Mouse (Mus musculus): ENCODE measurements around the gene Lamc1. TPM values are rescaled to one million over a fixed set of nuclear protein-coding genes. Genes with fewer than 3 reads are reported as not detected.

Gene Lamc1
- 112 and 151 TPM in 2 replicates for polyA plus RNA-seq (2014; fragmentation: Nextera tagmentation; extraction: Ambion mirVana)

GRCm38 (mm10) chr1:153332444-153333295 is at the start of gene Lamc1:
Gene Lamc1, minus strand, starts transcription at chr1:153332786.
- Histone ChIP-seq H3K9ac (ENCODE audit: low read depth, low read length) (peak within 1 kb of the TSS; percentile 97), H3K27ac (ENCODE audit: low read depth, low read length) (peak within 1 kb of the TSS; percentile 96), H3K27me3 (ENCODE audit: control insufficient read depth, insufficient read depth, low read length) (no peaks in the 10 kb centered on the region), H3K4me1 (ENCODE audit: control insufficient read depth, insufficient read depth, low read length) (peaks cover 21% of the 10 kb centered on the region), H3K4me2 (replicated peaks; ENCODE audit: low read depth, low read length) (peak within 1 kb of the TSS; percentile 80), H3K9me3 (ENCODE audit: control insufficient read depth, low read length) (no peaks in the 10 kb centered on the region), H3K4me3 (ENCODE audit: low read length) (peak within 1 kb of the TSS; percentile 97), H3K36me3 (ENCODE audit: control insufficient read depth, insufficient read depth, low read length) (0 out of 2 replicates have a peak, but pooled peaks cover 1% of the 10 kb centered on the region)
- under 1% methylated on average over 60 of the region's 85 CpGs for WGBS
- ATAC-seq (ENCODE audit: low FRiP score, low TSS enrichment) = peak; percentile 95

GRCm38 (mm10) chr1:153380746-153381282 is 48.2 kb upstream of the Lamc1 start:
- Histone ChIP-seq H3K9ac (ENCODE audit: low read depth, low read length) (no peak overlapping the region), H3K4me2 (replicated peaks; ENCODE audit: low read depth, low read length) (no peak overlapping the region), H3K27me3 (ENCODE audit: control insufficient read depth, insufficient read depth, low read length) (no peaks in the 10 kb centered on the region), H3K4me1 (ENCODE audit: control insufficient read depth, insufficient read depth, low read length) (no peaks in the 10 kb centered on the region), H3K36me3 (ENCODE audit: control insufficient read depth, insufficient read depth, low read length) (no peaks in the 10 kb centered on the region), H3K9me3 (ENCODE audit: control insufficient read depth, low read length) (no peaks in the 10 kb centered on the region), H3K27ac (ENCODE audit: low read depth, low read length) (no peak overlapping the region), H3K4me3 (ENCODE audit: low read length) (no peak overlapping the region)
- 90% methylated on average over 9 of the region's 9 CpGs for WGBS
- ATAC-seq (ENCODE audit: low FRiP score, low TSS enrichment) = no peak

- H3K27ac ChIP-seq (ENCODE audit: low read depth, low read length) = no peak overlapping the region
- no peak for ATAC-seq (ENCODE audit: low FRiP score, low TSS enrichment)
- H3K4me2 ChIP-seq (replicated peaks; ENCODE audit: low read depth, low read length) = no peak overlapping the region
- no peaks in the 10 kb centered on the region for H3K36me3 ChIP-seq (ENCODE audit: control insufficient read depth, insufficient read depth, low read length)
- no peaks in the 10 kb centered on the region for H3K4me1 ChIP-seq (ENCODE audit: control insufficient read depth, insufficient read depth, low read length)
- no peaks in the 10 kb centered on the region for H3K27me3 ChIP-seq (ENCODE audit: control insufficient read depth, insufficient read depth, low read length)
- H3K4me3 ChIP-seq (ENCODE audit: low read length) = no peak overlapping the region
- no peaks in the 10 kb centered on the region for H3K9me3 ChIP-seq (ENCODE audit: control insufficient read depth, low read length)
- no peak overlapping the region for H3K9ac ChIP-seq (ENCODE audit: low read depth, low read length)
- WGBS = 82% methylated on average over 5 of the region's 5 CpGs
These were observed 47.2 kb upstream of the Lamc1 start for GRCm38 (mm10) chr1:153379832-153380231.

- ATAC-seq (ENCODE audit: low FRiP score, low TSS enrichment) = no peak
- Histone ChIP-seq H3K9ac (ENCODE audit: low read depth, low read length) (no peak overlapping the region), H3K27ac (ENCODE audit: low read depth, low read length) (no peak overlapping the region), H3K9me3 (ENCODE audit: control insufficient read depth, low read length) (no peaks in the 10 kb centered on the region), H3K4me1 (ENCODE audit: control insufficient read depth, insufficient read depth, low read length) (no peaks in the 10 kb centered on the region), H3K4me2 (replicated peaks; ENCODE audit: low read depth, low read length) (no peak overlapping the region), H3K4me3 (ENCODE audit: low read length) (no peak overlapping the region), H3K36me3 (ENCODE audit: control insufficient read depth, insufficient read depth, low read length) (no peaks in the 10 kb centered on the region), H3K27me3 (ENCODE audit: control insufficient read depth, insufficient read depth, low read length) (no peaks in the 10 kb centered on the region)
- WGBS = 61% methylated on average over 6 of the region's 6 CpGs
These were observed 46.0 kb upstream of the Lamc1 start for GRCm38 (mm10) chr1:153378587-153378986.

DNA sequence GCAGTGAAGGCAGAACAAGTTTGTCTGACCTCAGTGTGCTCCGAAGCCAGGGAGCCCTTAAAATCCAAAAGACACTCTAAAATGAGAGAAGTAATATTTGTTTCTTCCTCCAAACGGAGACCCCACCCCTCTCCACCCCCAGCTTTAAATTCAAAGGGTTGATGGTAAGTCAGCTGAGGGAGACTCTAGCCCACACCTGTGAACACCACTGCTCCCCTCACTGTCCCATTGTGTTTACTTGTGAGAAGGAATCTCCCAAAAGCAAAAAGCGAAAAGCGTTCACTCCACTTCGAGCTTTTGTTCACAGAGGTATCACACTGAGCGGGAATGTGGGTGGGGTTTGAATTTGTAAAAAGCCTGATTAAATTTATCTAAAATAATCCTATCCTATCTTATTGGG is 43.9 kb upstream of the Lamc1 start:
- ATAC-seq (ENCODE audit: low FRiP score, low TSS enrichment) = no peak; the same call in 1 of the 2 replicates
- no peak overlapping the region for H3K27ac ChIP-seq (ENCODE audit: low read depth, low read length)
- no peak overlapping the region for H3K9ac ChIP-seq (ENCODE audit: low read depth, low read length)
- 39% methylated on average over 6 of the region's 6 CpGs for WGBS
- H3K4me1 ChIP-seq (ENCODE audit: control insufficient read depth, insufficient read depth, low read length) = no peaks in the 10 kb centered on the region
- H3K4me3 ChIP-seq (ENCODE audit: low read length) = no peak overlapping the region
- no peaks in the 10 kb centered on the region for H3K9me3 ChIP-seq (ENCODE audit: control insufficient read depth, low read length)
- no peaks in the 10 kb centered on the region for H3K36me3 ChIP-seq (ENCODE audit: control insufficient read depth, insufficient read depth, low read length)
- no peak overlapping the region for H3K4me2 ChIP-seq (replicated peaks; ENCODE audit: low read depth, low read length)
- H3K27me3 ChIP-seq (ENCODE audit: control insufficient read depth, insufficient read depth, low read length) = no peaks in the 10 kb centered on the region

DNA sequence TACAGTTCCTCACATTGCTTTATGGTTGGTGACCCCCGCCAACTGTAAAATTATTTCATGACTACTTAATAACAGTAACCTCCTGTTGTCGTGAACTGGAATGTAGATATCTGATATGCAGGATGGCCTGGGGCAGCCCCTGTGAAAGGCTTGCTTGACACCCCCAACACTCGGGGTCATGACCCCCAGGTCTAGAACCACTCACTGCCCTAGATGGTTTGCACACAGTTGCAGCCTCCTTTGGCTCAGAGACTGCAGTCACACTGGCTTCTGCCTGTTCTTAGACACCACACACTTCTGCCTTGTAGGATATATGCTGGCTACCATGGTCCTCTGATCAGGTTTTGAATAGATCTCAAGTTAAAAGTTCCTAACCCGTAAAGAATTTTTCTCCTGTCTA is 41.5 kb upstream of the Lamc1 start:
- 74% methylated on average over 4 of the region's 4 CpGs for WGBS
- H3K27me3 ChIP-seq (ENCODE audit: control insufficient read depth, insufficient read depth, low read length) = no peaks in the 10 kb centered on the region
- H3K27ac ChIP-seq (ENCODE audit: low read depth, low read length) = no peak overlapping the region
- no peak overlapping the region for H3K9ac ChIP-seq (ENCODE audit: low read depth, low read length)
- no peak overlapping the region for H3K4me3 ChIP-seq (ENCODE audit: low read length)
- no peaks in the 10 kb centered on the region for H3K4me1 ChIP-seq (ENCODE audit: control insufficient read depth, insufficient read depth, low read length)
- no peak for ATAC-seq (ENCODE audit: low FRiP score, low TSS enrichment)
- H3K4me2 ChIP-seq (replicated peaks; ENCODE audit: low read depth, low read length) = no peak overlapping the region
- no peaks in the 10 kb centered on the region for H3K36me3 ChIP-seq (ENCODE audit: control insufficient read depth, insufficient read depth, low read length)
- no peaks in the 10 kb centered on the region for H3K9me3 ChIP-seq (ENCODE audit: control insufficient read depth, low read length)

GRCm38 (mm10) chr1:153371846-153372245 is 39.3 kb upstream of the Lamc1 start:
- no peaks in the 10 kb centered on the region for H3K4me1 ChIP-seq (ENCODE audit: control insufficient read depth, insufficient read depth, low read length)
- H3K4me3 ChIP-seq (ENCODE audit: low read length) = no peak overlapping the region
- no peak overlapping the region for H3K9ac ChIP-seq (ENCODE audit: low read depth, low read length)
- H3K27ac ChIP-seq (ENCODE audit: low read depth, low read length) = no peak overlapping the region
- no peaks in the 10 kb centered on the region for H3K9me3 ChIP-seq (ENCODE audit: control insufficient read depth, low read length)
- H3K27me3 ChIP-seq (ENCODE audit: control insufficient read depth, insufficient read depth, low read length) = no peaks in the 10 kb centered on the region
- no peaks in the 10 kb centered on the region for H3K36me3 ChIP-seq (ENCODE audit: control insufficient read depth, insufficient read depth, low read length)
- WGBS = 82% methylated on average over 3 of the region's 3 CpGs
- ATAC-seq (ENCODE audit: low FRiP score, low TSS enrichment) = no peak
- no peak overlapping the region for H3K4me2 ChIP-seq (replicated peaks; ENCODE audit: low read depth, low read length)

- Histone ChIP-seq H3K9ac (ENCODE audit: low read depth, low read length) (no peak overlapping the region), H3K27ac (ENCODE audit: low read depth, low read length) (no peak overlapping the region), H3K4me1 (ENCODE audit: control insufficient read depth, insufficient read depth, low read length) (no peaks in the 10 kb centered on the region), H3K36me3 (ENCODE audit: control insufficient read depth, insufficient read depth, low read length) (no peaks in the 10 kb centered on the region), H3K4me2 (replicated peaks; ENCODE audit: low read depth, low read length) (no peak overlapping the region), H3K4me3 (ENCODE audit: low read length) (no peak overlapping the region), H3K27me3 (ENCODE audit: control insufficient read depth, insufficient read depth, low read length) (no peaks in the 10 kb centered on the region), H3K9me3 (ENCODE audit: control insufficient read depth, low read length) (no peaks in the 10 kb centered on the region)
- ATAC-seq (ENCODE audit: low FRiP score, low TSS enrichment) = no peak
- 75% methylated on average over 6 of the region's 6 CpGs for WGBS
These were observed 36.4 kb upstream of the Lamc1 start for GRCm38 (mm10) chr1:153369011-153369410.

- H3K9ac ChIP-seq (ENCODE audit: low read depth, low read length) = no peak overlapping the region
These were observed 34.5 kb upstream of the Lamc1 start for GRCm38 (mm10) chr1:153367048-153367447.

More at GRCm38 (mm10) chr1:153367048-153367447, 34.5 kb upstream of the Lamc1 start:
- no peaks in the 10 kb centered on the region for H3K4me1 ChIP-seq (ENCODE audit: control insufficient read depth, insufficient read depth, low read length)
- 71% methylated on average over 5 of the region's 5 CpGs for WGBS
- H3K36me3 ChIP-seq (ENCODE audit: control insufficient read depth, insufficient read depth, low read length) = no peaks in the 10 kb centered on the region
- no peak overlapping the region for H3K4me2 ChIP-seq (replicated peaks; ENCODE audit: low read depth, low read length)
- ATAC-seq (ENCODE audit: low FRiP score, low TSS enrichment) = no peak
- no peaks in the 10 kb centered on the region for H3K9me3 ChIP-seq (ENCODE audit: control insufficient read depth, low read length)
- no peak overlapping the region for H3K27ac ChIP-seq (ENCODE audit: low read depth, low read length)
- no peak overlapping the region for H3K4me3 ChIP-seq (ENCODE audit: low read length)
- H3K27me3 ChIP-seq (ENCODE audit: control insufficient read depth, insufficient read depth, low read length) = no peaks in the 10 kb centered on the region

All from kidney, embryonic 14.5 days (tissue).